Mouse (Mus musculus) kidney, postnatal 10 days (tissue): ENCODE measurements around the gene Erp27.
"Not testable (repeated sequence)": the region's sequence is repeated elsewhere in the genome, so short reads cannot be mapped to it uniquely, and the experiment has no call there.

Experiments used
- DNase-seq: peaks from one replicate; pipeline ENCODE4 v3.0.0; 2021; ENCODE audit warnings: mixed read lengths

Gene Erp27

DNA sequence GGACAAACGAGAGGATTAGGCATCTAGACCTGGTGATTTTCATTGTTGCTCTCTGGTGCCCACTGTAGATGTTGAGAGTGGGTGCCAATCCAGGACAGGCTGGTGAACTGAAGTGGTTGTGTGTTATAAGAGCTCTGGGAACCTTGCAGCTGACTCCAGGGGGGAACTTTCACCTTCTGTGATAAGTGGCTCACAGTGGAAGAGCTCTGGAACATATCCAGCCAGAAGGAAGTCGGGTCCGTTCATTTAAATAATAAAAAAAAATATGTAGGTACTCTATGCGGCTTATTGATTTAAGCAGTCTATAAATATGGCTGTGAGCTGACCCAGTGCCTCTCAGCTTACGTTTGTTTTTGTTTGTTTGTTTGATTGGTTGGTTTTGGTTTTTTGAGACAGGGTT, at the start of gene Erp27:
Erp27 (minus strand) TSS at position 101 of the 400 bp plus-strand sequence.
- DNase-seq: no peak

DNA sequence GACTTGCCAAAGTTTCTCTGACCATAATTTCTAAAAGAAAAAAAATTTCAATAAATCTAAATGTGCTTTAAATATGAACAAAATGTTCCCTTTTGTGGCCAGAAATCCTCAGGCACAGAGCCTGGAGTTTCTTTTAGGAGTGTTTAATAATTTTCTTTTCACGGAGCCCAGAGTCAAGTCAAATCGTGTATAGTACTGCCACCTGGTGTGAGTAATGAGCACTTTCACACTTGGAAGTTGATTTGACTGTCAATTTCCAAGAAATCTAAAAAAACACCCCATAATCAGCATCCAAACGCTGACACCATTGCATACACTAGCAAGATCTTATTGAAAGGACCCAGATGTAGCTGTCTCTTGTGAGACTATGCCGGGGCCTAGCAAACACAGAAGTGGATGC, 46.9 kb upstream of the Erp27 start:
- DNase-seq: not testable (repeated sequence)

DNA sequence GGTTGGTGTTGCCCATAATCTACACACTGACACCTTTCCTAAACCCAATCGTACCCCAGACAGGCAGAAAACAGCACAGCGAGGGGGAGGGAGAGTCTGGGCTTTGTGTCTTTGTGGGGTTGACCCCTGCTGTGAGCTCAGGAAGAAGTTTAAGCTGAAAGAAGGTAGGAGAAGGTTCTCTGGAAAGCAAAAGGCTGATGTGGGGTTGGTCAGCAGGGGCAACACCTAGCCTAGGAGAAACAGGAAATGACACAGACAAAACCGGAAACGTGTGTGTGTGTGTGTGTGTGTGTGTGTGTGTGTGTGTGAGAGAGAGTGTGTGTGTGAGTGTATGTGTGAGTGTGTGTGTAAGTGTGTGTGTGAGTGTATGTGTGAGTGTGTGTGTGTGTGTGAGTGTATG, 45.5 kb upstream of the Erp27 start:
- no peak for DNase-seq

DNA sequence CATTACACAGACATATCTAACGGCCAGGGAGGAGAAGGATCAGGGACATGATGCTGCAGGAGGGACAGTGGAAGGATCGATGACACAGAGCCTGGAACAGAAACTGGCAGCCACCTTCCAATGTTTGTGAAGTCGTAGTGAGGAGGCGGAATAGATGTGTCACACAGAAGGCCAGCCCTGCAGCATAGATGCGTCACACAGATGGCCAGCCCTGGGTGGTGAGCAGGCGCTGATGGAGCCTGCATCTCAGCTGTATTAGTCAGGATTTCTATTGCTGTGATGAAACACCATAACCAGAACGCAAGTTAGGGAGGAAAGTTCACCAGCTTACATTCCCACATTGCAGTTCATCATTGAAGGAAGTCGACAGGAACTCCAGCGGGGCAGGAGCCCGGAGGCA, 43.9 kb upstream of the Erp27 start:
- no peak for DNase-seq

DNA sequence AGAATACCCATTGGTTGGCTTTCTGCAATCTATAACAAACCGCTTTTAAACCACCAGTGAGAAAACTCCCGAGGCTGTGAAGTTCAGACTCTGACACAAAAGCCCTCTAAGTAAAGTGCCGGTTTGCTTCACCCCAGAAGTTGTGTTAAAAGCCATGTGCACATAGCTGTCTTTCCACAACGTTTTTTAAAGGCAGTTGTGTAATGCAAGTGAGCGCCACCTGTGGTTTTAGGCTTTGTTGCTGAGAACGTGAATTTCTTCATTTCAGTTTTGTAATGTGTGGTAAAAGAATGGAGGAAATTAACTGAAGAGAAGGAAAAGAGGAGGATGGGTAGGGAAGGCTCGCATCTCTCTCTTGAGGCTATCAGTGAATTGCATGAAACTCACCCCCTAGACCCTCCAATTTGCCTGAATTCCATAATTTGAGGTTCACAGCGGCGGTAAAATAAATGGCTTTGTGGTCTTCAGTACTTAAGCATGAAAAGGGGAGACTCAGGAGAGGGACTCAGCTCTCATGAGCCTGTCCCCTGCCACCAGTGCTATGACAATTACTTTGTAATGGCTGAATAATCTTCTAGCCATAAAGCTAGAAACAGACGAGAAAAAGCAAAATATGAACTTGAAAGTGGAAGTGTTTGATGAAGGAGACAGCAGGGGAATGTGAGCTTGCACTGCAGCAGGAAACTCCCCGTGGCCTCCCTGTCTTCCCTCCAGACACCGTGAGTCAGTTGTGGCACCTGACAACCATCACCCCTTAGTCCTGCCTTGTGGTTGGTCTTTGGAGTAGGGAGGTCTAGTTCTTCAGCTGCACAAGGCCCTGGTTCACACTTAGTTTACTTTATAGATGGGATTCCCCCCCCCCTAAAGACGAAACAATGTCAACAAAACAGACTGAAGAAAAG, 42.9 kb upstream of the Erp27 start:
- no peak for DNase-seq

DNA sequence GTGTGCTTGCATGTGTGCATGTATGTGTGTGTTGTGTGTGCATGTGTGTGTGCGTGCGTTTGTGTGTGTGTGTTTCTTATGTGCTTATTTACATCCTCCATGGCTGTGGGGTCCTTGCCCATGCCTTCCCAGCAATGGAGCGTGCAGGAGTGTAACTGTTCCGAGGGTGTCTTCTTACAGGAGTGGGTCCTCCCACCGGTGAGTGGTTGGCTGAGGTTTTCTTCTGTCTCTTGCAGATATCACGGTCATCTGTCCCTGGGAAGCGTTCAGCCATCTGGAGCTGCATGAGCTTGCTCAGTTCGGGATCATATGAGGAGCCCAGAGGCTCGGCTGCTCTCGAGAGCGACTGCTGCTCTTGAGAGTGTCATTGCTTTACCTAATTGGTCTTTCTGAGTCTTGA, 41.0 kb upstream of the Erp27 start:
- DNase-seq: no peak

DNA sequence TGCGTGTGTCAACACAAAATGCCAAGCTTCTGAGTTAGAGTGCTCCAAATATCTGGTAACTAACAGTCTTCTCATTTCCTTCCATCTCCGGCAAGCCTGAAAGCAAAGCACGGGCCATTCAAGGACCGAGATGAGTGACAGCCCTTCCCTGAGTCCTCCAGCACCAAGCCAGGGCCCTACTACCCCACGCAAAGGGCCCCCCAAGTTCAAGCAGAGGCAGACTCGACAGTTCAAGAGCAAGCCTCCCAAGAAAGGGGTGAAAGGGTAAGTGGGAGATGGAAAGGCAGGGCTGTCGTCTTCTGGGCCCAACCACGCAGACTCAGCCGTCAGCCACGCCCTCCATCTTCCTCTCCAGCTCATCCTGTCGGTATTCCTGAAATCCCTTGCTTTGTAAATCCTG, 37.2 kb upstream of the Erp27 start:
- no peak for DNase-seq

DNA sequence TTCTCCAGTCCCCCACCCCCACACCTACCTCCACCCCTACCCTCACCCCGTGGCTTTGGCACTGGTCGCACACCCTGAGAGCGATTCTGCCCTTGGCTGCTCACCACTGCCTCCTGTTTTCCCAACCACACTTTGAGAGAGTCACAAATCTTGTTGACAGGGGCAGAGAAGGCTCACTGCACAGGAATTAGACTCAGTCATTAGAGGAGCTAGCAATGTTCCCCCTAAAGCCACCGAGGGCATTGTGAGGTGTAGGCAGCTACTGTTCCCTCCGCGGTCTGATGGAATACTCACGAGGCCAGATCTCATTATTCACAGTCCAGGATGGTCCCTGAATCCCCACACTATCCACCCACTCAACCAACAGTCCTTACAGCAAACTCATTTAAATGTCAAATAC, 35.1 kb upstream of the Erp27 start:
- DNase-seq: no peak

DNA sequence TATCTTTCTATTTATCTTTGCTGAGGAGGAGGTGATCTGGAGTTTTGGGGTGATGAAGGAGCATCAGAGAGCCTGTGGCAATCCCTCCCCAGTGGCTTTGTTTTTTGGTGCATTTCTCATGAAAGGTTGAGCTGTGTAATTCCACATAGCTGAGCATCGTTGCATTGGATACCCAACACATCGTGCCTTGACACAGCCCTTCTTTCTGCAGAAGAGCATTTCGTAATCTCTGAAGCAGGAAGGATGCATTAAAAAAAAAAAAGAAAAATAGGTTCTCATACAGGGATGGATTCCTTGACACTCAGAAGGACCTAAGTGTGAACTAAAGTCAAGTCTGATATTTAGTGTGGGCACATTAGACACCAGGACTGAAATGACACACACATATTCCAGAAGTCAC, 33.3 kb upstream of the Erp27 start:
- no peak for DNase-seq

DNA sequence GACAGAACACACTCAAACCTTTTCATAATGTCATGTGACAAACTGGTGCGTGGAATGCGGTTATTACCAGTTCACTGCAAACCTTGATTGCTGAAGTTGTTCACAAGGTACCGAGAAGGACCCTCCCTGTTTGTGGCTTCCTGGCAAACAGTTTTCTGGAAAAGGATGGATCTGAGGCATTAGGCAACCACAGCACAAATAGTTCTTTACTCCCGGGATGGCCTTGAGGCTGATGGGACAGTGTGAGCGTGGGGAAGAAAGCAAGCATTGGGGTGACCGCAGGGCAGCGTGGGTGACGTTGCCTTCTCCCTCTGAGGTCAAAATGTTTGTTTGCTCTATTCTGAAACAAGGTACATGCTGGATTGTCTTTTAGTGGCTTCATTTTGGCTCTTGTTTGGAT, 32.7 kb upstream of the Erp27 start:
- DNase-seq: no peak

DNA sequence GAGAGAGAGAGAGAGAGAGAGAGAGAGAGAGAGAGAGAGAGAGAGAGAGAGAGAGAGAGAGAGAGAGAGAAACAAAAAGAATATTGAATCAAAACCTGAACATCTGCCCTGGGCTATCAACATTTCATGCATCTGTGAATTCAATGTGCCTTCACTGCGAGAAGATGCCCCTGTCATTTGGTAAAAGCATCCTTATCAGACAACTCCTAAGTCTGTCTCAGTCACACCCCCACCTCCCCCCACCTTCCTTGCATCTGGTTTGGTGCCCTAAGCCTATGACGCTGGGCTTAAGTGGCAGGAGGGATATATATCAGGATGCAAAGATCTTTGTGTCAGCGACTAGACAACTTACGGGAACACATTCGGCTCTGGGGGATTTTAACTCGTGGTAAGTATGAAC, 32.2 kb upstream of the Erp27 start:
- no peak for DNase-seq

DNA sequence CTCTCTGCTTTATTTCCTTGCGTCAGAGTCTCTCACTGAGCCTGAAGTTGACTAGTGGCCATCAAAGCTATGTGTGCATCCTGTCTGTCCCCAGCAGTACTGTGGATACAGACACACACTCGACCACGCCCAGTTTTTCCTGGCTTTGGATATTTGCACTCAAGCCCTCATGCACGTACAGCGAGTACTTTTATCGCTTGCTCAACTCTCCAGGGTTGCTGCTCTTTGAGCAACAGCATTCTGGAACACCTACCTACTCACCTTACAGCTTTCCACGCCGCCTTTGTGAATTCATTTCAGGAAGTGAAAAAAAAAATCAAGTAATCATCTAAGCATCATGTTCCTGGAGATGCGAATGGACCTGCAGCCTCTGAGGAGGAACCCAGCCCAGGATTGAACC, 30.9 kb upstream of the Erp27 start:
- DNase-seq: no peak

DNA sequence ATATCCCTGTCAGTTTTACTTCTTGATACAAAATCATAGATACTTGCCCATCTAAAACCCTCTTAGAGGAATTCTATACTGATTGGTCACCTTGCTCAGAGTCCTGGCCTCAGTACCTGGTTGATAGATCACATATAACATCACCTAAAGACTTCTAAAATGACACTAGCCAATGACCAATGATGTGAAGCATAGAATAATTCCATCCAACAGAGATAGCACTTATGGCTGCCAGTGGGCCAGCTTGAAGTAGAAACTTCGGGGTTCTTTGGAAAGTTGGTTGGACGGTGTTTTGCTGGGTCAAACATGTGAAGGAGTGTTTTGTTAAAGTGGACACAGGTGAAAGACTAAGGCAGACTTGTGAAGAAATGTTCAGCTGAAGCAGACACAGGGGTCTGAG, 28.2 kb upstream of the Erp27 start:
- DNase-seq: no peak

DNA sequence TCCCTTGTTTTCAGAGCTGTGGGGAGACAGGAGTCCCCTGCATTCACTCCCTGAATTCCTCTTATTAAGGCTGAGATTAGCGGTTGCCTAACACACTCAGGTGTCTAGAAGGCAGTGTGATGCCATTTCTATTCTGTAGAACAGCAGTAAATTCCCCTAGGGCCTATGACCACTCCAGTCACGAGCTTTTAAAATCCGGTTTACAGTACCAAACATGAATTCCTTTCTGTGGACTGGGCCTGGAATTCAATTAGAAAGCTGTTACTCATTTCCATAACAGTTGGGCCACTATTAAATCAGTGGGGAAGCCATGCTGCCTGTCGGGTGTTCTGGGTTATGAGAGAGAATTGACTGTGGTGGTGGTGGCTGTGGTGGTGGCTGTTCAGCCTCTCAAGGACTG, 25.7 kb upstream of the Erp27 start:
- DNase-seq: no peak

DNA sequence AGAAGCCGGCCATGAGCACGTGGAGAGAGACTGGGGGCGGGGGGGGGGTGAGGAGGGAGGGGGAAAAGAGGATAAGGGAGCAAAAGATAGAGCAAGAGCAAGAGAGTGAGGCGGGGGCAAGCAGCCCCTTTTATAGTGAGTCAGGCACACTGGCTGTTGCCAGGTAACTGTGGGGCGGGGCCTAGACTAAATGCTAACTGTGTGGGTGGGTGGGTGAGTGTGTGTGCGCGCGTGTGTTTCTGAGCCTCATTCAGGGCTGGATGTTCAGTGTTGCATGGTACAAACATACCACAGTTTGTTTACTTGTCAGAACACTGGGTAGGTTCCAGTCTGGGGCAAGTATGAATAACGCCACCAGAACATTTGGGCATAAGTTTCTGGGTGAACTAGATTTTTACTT, 25.0 kb upstream of the Erp27 start:
- peak; percentile 40 for DNase-seq

DNA sequence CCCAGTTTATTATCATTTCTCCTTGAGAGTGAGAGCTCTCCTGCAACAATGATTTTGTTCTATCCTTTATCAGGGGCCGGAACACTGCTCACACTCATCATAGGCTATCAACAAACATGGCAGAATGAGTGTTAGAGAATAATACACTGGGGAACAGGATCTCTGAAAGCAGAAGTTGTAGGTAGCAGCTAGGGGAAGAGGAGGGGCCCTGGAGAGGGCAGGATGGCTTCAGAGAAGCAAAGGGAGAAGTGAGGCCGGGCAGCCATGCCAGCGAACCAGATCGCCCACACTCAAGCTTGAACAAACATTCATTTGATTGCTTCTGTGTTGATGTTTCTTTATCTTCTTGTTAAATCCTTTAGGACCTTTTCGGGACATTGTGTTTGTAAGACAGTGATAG, 24.3 kb upstream of the Erp27 start:
- DNase-seq: no peak

DNA sequence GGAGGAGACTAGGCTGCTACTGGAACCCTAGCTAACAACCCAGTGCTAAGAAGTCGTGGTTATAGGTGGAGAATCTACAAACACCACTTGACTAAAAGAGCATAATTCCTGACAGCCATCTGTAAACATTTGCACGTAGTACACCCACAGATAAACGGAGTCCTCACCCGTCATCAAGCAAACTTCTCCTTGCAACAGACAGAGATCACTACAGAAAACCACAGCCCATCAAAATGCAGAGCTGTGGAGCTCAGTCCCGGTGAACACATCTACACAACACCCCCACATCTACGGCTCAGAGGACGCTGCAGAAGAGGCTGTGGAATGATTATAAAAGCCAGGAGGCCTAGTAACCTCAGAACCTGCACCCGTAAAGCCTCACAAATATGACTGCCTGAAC, 22.5 kb upstream of the Erp27 start:
- DNase-seq: no peak

DNA sequence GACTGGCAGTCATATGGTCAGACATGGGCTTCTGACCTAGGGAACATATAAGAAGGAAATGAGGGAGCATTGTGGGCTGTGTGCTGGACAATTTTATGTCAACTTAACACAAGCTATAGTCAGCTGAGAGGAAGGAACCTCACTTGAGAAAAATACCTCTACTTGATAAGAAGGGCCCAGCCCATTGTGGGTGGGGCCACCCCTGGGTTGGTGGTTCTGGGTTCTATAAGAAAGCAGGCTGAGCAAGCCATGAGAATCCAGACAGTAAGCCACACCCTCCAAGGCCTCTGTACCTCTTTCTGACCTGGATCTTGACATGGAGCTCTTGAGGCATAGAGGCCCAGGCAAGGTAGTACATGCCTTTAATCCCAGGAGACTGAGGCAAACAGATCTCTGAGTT, 21.4 kb upstream of the Erp27 start:
- DNase-seq: no peak

DNA sequence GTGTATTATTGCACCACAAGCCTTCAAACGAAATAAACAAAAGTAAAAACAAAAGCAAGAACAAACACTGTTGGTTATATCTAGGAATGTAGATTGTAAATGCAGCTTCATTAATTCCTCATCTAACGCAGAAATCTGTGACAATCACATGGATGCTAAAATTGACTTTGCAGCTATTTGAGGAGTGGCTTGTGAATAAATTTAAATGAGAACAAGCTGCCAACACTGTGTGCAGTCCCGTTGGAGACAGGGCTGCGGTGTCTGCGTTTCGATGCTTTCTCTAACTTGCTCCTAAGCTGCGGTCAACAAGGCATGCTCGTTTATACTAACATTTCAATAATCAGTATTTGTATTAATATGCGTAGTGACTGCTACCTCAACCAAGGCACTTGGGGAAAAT, 20.3 kb upstream of the Erp27 start:
- no peak for DNase-seq

DNA sequence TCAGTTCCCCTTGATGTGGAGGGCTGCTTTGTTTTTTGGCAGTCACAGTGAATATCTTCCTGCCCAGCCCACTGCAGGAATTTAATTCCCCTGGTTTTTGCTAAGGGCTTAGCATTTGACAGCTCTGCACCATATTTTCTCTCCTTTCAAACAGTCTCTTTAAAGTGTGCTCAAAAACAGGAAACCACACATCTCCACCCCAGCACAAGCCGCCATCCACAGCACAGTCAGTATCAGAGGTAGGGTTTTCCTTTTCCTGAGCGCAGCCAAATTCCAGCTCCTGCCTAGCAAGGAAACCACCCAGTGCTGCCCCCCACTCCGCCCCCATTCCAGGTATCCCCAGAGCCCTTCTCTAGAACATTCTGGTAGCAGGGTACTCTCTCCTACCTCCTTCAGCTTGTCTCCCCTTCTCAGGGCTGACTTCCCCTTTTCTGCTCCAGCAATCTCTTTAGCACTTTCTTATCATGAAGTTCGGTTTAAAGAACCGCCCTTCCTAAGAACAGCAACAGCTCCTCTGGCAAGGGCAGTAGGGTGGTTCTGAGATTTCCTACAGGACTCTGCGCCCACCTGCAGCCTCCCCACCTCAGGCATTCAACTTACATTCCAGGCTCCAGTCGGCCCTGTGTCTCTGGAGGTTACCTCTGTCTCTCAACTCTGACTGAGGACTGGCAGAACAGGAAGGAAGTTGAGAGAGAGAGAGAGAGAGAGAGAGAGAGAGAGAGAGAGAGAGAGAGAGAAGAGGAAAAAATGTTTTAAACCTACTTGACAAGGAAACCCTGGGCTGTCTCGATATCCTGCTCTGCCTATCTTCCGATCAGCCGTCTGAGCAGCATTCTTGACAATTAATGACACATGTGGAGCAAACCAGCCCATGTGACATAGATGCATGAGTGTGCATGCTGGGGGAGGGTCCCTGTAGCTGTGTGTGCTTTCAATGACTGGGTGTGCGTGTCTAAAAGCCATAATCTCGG, 19.4 kb upstream of the Erp27 start, which contains the start of gene Arhgdib:
Arhgdib (minus strand) TSS at position 849 of the 971 bp plus-strand sequence.
- DNase-seq: peak; percentile 61

DNA sequence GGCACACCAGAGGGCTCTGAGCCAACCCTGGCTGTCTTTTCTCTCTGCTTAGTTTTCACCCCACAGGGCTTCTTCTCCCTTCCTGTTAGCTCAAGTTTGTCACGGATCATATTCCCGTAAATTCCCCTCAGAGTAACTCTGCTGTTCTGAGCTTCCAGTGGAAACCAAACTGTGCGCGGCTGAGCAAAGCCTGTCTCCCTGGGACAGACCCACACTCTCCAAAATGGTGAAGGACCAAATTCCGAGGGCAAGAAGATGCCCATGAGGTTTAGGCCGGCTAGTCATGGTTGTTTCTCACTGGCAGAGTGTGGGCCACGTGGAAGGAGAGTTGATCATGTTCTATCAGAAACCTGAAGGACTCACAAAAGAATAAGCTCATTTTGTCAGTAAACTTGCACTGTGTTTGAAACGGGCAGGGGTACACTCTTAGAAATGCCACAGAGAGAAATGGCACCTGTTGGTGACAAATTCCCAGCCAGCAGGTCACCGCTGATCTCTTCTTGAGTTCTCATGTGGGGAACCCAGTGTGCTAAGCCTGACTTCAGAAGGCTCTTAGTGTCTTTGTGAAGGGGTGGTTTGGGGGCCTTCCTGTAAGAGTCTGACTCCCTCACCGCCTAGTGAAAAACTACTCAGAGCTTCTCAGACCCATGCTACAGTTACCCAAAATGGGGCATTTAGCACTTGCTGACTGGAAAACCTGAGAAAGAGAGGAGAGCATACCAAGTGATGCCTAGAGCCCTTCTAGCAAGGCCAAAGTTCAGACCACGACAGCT, 18.4 kb upstream of the Erp27 start:
- no peak for DNase-seq

DNA sequence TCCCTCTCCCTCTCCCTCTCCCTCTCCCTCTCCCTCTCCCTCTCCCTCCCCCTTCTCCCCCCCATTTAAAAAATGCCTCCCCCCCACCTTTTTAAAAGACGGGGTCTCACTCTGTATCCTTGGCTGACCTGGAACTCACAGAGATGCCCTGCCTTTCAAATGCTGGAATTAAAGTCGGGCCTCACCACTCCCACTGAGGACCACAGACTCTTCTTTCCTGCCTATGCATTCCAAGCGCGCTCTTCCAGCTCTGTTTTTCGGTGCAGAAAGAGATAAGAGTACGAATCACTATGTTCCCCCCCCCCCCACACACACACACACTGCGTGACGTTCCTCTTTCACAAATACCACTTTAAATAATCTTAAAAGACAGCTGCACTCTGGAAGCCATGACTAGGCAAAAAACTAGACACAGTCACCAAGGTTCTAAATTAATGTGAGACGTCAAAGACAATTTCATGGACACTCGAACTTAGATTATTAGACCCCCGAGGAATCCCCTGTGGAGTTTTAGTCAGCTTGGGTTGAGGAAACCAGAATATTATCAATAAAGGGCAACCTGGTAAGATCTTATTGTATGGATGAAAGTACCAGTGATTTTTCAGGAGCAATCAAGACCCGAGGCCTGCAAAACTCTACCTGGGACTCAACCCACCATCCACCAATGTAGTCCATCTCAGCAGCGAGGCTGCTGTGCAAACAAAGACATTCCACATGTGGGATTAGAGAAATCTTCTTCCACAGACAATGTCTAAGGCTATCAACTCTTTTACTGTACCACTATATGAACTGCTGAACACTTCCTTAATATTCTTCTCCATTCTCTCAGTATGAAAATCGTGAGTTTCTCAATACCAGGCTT, 17.6 kb upstream of the Erp27 start:
- no peak for DNase-seq
